Mouse (Mus musculus) bone marrow macrophage, adult 2 months (primary cell): ENCODE measurements around the gene Cd177.

Experiments
- CTCF ChIP-seq: IDR thresholded peaks from 2 replicates; pipeline ENCODE4 v1.5.1; 2012; ENCODE audit warnings: low read depth, mild to moderate bottlenecking, low read length, moderate library complexity
- POLR2A ChIP-seq: IDR thresholded peaks from 2 replicates; pipeline ENCODE4 v1.6.1; 2012; ENCODE audit warnings: mild to moderate bottlenecking, low read depth, low read length, borderline replicate concordance

DNA sequence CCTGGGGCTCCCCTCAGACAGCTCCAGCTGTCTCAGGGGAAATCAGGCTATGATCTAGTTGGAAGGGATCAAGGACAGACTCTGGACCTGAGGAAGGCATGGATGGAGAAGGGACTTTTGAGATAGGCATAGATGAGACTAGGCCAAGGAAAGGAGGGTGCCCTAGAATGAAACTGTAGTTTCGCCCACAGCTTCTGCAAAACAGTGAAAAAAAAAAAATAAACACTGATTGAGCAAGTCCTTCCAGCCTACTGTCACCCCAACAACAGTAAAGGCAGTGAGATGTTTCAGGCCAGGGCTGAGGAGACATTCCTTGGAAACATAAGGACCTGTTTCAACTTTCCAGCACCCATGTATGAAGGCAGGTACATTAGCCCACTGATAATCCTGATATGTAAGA lies 1.6 kb downstream of the Cd177 start:
- TF ChIP-seq CTCF: no peak
- TF ChIP-seq POLR2A: no peak
